In genomic region chr2:158556225-158556624, GRCm38 (mm10) we compare ENCODE assay signal across 8 mouse cellular contexts. TPM values are rescaled to one million over a fixed set of nuclear protein-coding genes. Genes with fewer than 3 reads are reported as not detected.
DNase-seq lines count a peak whose midpoint lies in the region; ATAC-seq lines count a peak whose summit lies in the region.

No protein-coding gene starts in this region.

- H3K4me3 ChIP-seq in hindbrain, embryonic 16.5 days (ENCODE audit: low read length) = peak overlapping the region; percentile 35

- peak overlapping the region; percentile 36; the same call in 1 of the 2 replicates for H3K9ac ChIP-seq in hindbrain, embryonic 16.5 days (ENCODE audit: low read depth, low read length)

- H3K27ac ChIP-seq in hindbrain, embryonic 16.5 days (ENCODE audit: low read depth, low read length) = peak overlapping the region; percentile 46

- WGBS in hindbrain, embryonic 16.5 days = under 1% methylated on average over 20 of the region's 20 CpGs

- DNase-seq in T-cell, adult 2 months (ENCODE audit: low spot score) = peak; percentile 65
- DNase-seq in cerebellum, postnatal 14 days = peak; percentile 91 to 92
- DNase-seq in frontal cortex, postnatal 36 days (ENCODE audit: low spot score in 2 of 2) = peak; percentile 83 to 84
- DNase-seq in left cerebral cortex, adult 11 months (ENCODE audit: low spot score) = peak; percentile 42
- DNase-seq in lung, postnatal 4 days = peak; percentile 45 to 77
- DNase-seq in right cerebral cortex, adult 2 months (ENCODE audit: low spot score in 2 of 2) = peak; percentile 83 to 91
- DNase-seq in urinary bladder, postnatal 25 days (ENCODE audit: low spot score) = peak; percentile 73

- no peaks in the 10 kb centered on the region for H3K9me3 ChIP-seq in hindbrain, embryonic 16.5 days (ENCODE audit: control insufficient read depth, low read length)

- peaks cover 2% of the 10 kb centered on the region; the same call in 1 of the 2 replicates for H3K27me3 ChIP-seq in hindbrain, embryonic 16.5 days (replicated peaks; ENCODE audit: control insufficient read depth, insufficient read depth, low read length)

- H3K36me3 ChIP-seq in hindbrain, embryonic 16.5 days (ENCODE audit: control insufficient read depth, insufficient read depth, low read length) = no peaks in the 10 kb centered on the region

- peak; percentile 46; the same call in 1 of the 2 replicates for ATAC-seq in hindbrain, embryonic 16.5 days

- peak overlapping the region; percentile 61 for H3K4me2 ChIP-seq in hindbrain, embryonic 16.5 days (ENCODE audit: low read length)

- H3K4me1 ChIP-seq in hindbrain, embryonic 16.5 days (ENCODE audit: control insufficient read depth, insufficient read depth, low read depth, low read length) = peaks cover 19% of the 10 kb centered on the region

RNA-seq across cellular contexts. Expression of gene Arhgap40, which starts 43.6 kb away (rescaled TPM):
- 0.69 and 1.1 TPM in 2 replicates for polyA plus RNA-seq in hindbrain, embryonic 16.5 days (2015; fragmentation: Nextera tagmentation; extraction: Ambion mirVana)

RNA-seq across cellular contexts. Expression of gene Adig, which starts 53.8 kb away (rescaled TPM):
- not detected in 2 replicates for polyA plus RNA-seq in hindbrain, embryonic 16.5 days (2015; fragmentation: Nextera tagmentation; extraction: Ambion mirVana)

RNA-seq across cellular contexts. Expression of gene Slc32a1, which starts 54.3 kb away (rescaled TPM):
- 10.4 and 15.0 TPM in 2 replicates for polyA plus RNA-seq in hindbrain, embryonic 16.5 days (2015; fragmentation: Nextera tagmentation; extraction: Ambion mirVana)

Comparison
In these comparisons a context has a peak if more than half of its experiments do, and no peak if none do; other contexts are left out.
1. Peak in every context shown above with its lines: DNase-seq, ATAC-seq, H3K4me3 ChIP-seq and H3K27ac ChIP-seq.